Comparison of ENCODE assay signal across 9 mouse cellular contexts in the genomic region with DNA sequence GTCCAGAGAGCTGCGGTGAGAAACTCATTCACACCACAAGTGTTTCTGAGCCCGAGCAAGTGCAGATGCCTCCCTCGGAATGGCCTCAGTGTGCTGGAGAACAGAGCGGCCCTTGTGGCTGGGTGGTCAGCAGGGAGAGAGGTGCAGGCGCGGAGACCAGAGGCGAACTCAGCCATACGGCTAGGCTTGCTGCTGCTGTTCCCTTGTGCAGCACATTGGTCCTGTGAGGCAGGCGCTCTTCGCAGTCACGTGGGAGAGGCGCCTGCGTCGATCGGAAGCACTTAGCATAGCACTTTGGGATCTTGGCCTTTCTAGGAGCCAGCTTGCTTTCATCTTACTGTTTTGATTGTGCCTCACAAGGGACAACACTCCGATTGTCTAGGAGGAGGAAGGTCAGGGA. TPM values are rescaled to one million over a fixed set of nuclear protein-coding genes. Genes with fewer than 3 reads are reported as not detected.
DNase-seq lines count a peak whose midpoint lies in the region; ATAC-seq lines count a peak whose summit lies in the region.
"Had no signal": no experiment of that assay in that cellular context is flagged by ENCODE, and none has a peak within 500 bp of the region (broad histone marks: within the 10 kb centered on the region; RNA-seq: fewer than 3 reads in every experiment).

No protein-coding gene starts in this region.

- no peaks in the 10 kb centered on the region for H3K9me3 ChIP-seq in neural tube, embryonic 11.5 days (ENCODE audit: control insufficient read depth, low read length)
- no peaks in the 10 kb centered on the region for H3K9me3 ChIP-seq in intestine, embryonic 16.5 days (ENCODE audit: control insufficient read depth, low read length)
- H3K9me3 ChIP-seq in neural tube, embryonic 15.5 days (replicated peaks), result no peaks in the 10 kb centered on the region

- 34% methylated on average over 16 of the region's 16 CpGs for WGBS in neural tube, embryonic 11.5 days
- 43% methylated on average over 16 of the region's 16 CpGs for WGBS in intestine, embryonic 16.5 days
- WGBS in neural tube, embryonic 15.5 days, result 46% methylated on average over 16 of the region's 16 CpGs

- H3K4me2 ChIP-seq in neural tube, embryonic 11.5 days (ENCODE audit: low read depth), result peak overlapping the region; percentile 9; the same call in 1 of the 2 replicates
- H3K4me2 ChIP-seq in intestine, embryonic 16.5 days (ENCODE audit: low read depth, low read length), result no peak overlapping the region
- H3K4me2 ChIP-seq in neural tube, embryonic 15.5 days, result peak overlapping the region; percentile 29

- no peak for ATAC-seq in neural tube, embryonic 11.5 days (ENCODE audit: insufficient read depth, low FRiP score, low TSS enrichment)
- ATAC-seq in intestine, embryonic 16.5 days, result 0 out of 2 replicates have a peak, but pooled peaks have one; percentile 47
- ATAC-seq in neural tube, embryonic 15.5 days (ENCODE audit: low FRiP score), result peak; percentile 53; the same call in 1 of the 2 replicates

- DNase-seq in heart, adult 11 months, result peak; percentile 93
- no peak for DNase-seq in heart, postnatal 10 days
- peak; percentile 45 for DNase-seq in neural tube, embryonic 11.5 days (ENCODE audit: low spot score)
- no peak for DNase-seq in neural tube, embryonic 10.5 days (ENCODE audit: extremely low spot score, low spot score)
- no peak for DNase-seq in spleen, adult 12 weeks (ENCODE audit: low spot score)
- DNase-seq in natural killer cell, adult 2 months (ENCODE audit: low spot score in 2 of 2), result no peak
- DNase-seq: cerebellum, adult 11 months had no signal

- H3K27me3 ChIP-seq in neural tube, embryonic 11.5 days (ENCODE audit: control insufficient read depth, insufficient read depth, low read length), result no peaks in the 10 kb centered on the region
- no peaks in the 10 kb centered on the region for H3K27me3 ChIP-seq in intestine, embryonic 16.5 days (replicated peaks; ENCODE audit: control insufficient read depth, insufficient read depth, low read length)
- H3K27me3 ChIP-seq in neural tube, embryonic 15.5 days (replicated peaks), result no peaks in the 10 kb centered on the region

- no peak overlapping the region for H3K4me3 ChIP-seq in neural tube, embryonic 11.5 days (ENCODE audit: low read depth, low read length)
- H3K4me3 ChIP-seq in intestine, embryonic 16.5 days (ENCODE audit: low read length), result no peak overlapping the region
- H3K4me3 ChIP-seq in neural tube, embryonic 15.5 days (replicated peaks), result no peak overlapping the region

- no peak overlapping the region for H3K27ac ChIP-seq in neural tube, embryonic 11.5 days (ENCODE audit: low read depth, low read length)
- H3K27ac ChIP-seq in intestine, embryonic 16.5 days (ENCODE audit: low read length), result no peak overlapping the region
- no peak overlapping the region for H3K27ac ChIP-seq in neural tube, embryonic 15.5 days (replicated peaks)

- H3K9ac ChIP-seq in neural tube, embryonic 11.5 days (ENCODE audit: low read length), result peak overlapping the region; percentile 35; the same call in 1 of the 2 replicates
- H3K9ac ChIP-seq in intestine, embryonic 16.5 days (ENCODE audit: low read depth, low read length), result 0 out of 2 replicates have a peak overlapping the region, but pooled peaks have one; percentile 30
- H3K9ac ChIP-seq in neural tube, embryonic 15.5 days (replicated peaks), result no peak overlapping the region

- intact Hi-C loops in heart, postnatal 10 days (cut with DNase I), result no loop called here

- H3K4me1 ChIP-seq in neural tube, embryonic 11.5 days (ENCODE audit: control insufficient read depth, insufficient read depth, low read length), result no peaks in the 10 kb centered on the region
- 0 out of 2 replicates have a peak, but pooled peaks cover 2% of the 10 kb centered on the region for H3K4me1 ChIP-seq in intestine, embryonic 16.5 days (ENCODE audit: control insufficient read depth, insufficient read depth, low read length)
- H3K4me1 ChIP-seq in neural tube, embryonic 15.5 days, result peaks cover 14% of the 10 kb centered on the region

- H3K36me3 ChIP-seq in neural tube, embryonic 11.5 days (ENCODE audit: control insufficient read depth, insufficient read depth, low read length), result no peaks in the 10 kb centered on the region
- H3K36me3 ChIP-seq in intestine, embryonic 16.5 days (ENCODE audit: control insufficient read depth, insufficient read depth, low read length), result no peaks in the 10 kb centered on the region
- H3K36me3 ChIP-seq in neural tube, embryonic 15.5 days, result no peaks in the 10 kb centered on the region

RNA-seq across cellular contexts. Expression of gene Zfp281, which starts 45.7 kb away (rescaled TPM):
- total RNA-seq in heart, postnatal 10 days (2021), result 10 to 100 TPM; 12.1 to 14.8 TPM
- 40.0 and 40.6 TPM in 2 replicates for polyA plus RNA-seq in neural tube, embryonic 11.5 days (2014; fragmentation: Nextera tagmentation; extraction: Ambion mirVana)
- 11.1 and 12.0 TPM in 2 replicates for polyA plus RNA-seq in intestine, embryonic 16.5 days (2015; fragmentation: Nextera tagmentation; extraction: Ambion mirVana)
- 17.2 and 17.6 TPM in 2 replicates for polyA plus RNA-seq in neural tube, embryonic 15.5 days (2015; fragmentation: Nextera tagmentation; extraction: Ambion mirVana)

Comparison
In these comparisons a context has a peak if more than half of its experiments do, and no peak if none do; other contexts are left out.
1. DNase-seq: peak in heart, adult 11 months (single experiment) and neural tube, embryonic 11.5 days (single experiment); none in heart, postnatal 10 days (0 of 2), neural tube, embryonic 10.5 days (single experiment), spleen, adult 12 weeks (single experiment) and natural killer cell, adult 2 months (0 of 2).